Mouse (Mus musculus): Measurements from ENCODE around the gene Lhfpl4. TPM values are rescaled to one million over a fixed set of nuclear protein-coding genes. Genes with fewer than 3 reads are reported as not detected.

Gene Lhfpl4
- total RNA-seq, 2 experiments from 2014 or later = 0.31 to 0.32 TPM

- intact Hi-C loops (cut with DNase I) = no loop called here
- DNase-seq = no peak
Measured at GRCm38 (mm10) chr6:113170651-113171050, 24.5 kb downstream of the Lhfpl4 start.

- intact Hi-C loops (cut with DNase I) = no loop called here
- DNase-seq = no peak
Measured at GRCm38 (mm10) chr6:113169852-113170251, 25.3 kb downstream of the Lhfpl4 start.

- intact Hi-C loops (cut with DNase I) = no loop called here
Measured at GRCm38 (mm10) chr6:113168316-113168975, 26.7 kb downstream of the Lhfpl4 start.

GRCm38 (mm10) chr6:113166661-113167251 is 28.4 kb downstream of the Lhfpl4 start:
- intact Hi-C loops (cut with DNase I) = no loop called here
- peak; percentile 53 to 66 for DNase-seq

More at GRCm38 (mm10) chr6:113168316-113168975, 26.7 kb downstream of the Lhfpl4 start:
- no peak for DNase-seq

- intact Hi-C loops (cut with DNase I) = no loop called here
Measured at GRCm38 (mm10) chr6:113163513-113163912, 31.7 kb downstream of the Lhfpl4 start.

GRCm38 (mm10) chr6:113161982-113162381 is 33.2 kb downstream of the Lhfpl4 start:
- intact Hi-C loops (cut with DNase I) = no loop called here
- DNase-seq = no peak

More at GRCm38 (mm10) chr6:113163513-113163912, 31.7 kb downstream of the Lhfpl4 start:
- DNase-seq = no peak

GRCm38 (mm10) chr6:113160106-113160505 is 35.1 kb downstream of the Lhfpl4 start:
- DNase-seq = no peak
- intact Hi-C loops (cut with DNase I) = no loop called here

- no peak for DNase-seq
- intact Hi-C loops (cut with DNase I) = no loop called here
Measured at GRCm38 (mm10) chr6:113156064-113156463, 39.1 kb downstream of the Lhfpl4 start.

- intact Hi-C loops (cut with DNase I) = no loop called here
- no peak for DNase-seq
Measured at GRCm38 (mm10) chr6:113154886-113155285, 40.3 kb downstream of the Lhfpl4 start.

- no peak for DNase-seq
- intact Hi-C loops (cut with DNase I) = no loop called here
Measured at GRCm38 (mm10) chr6:113154071-113154470, 41.1 kb downstream of the Lhfpl4 start.

GRCm38 (mm10) chr6:113145249-113145648 is 49.9 kb downstream of the Lhfpl4 start:
- no peak for DNase-seq
- intact Hi-C loops (cut with DNase I) = no loop called here

- intact Hi-C loops (cut with DNase I) = no loop called here
- no peak for DNase-seq
Measured at GRCm38 (mm10) chr6:113144764-113145163, 50.4 kb downstream of the Lhfpl4 start.

- DNase-seq = no peak
- intact Hi-C loops (cut with DNase I) = no loop called here
Measured at GRCm38 (mm10) chr6:113141389-113142094, 53.6 kb downstream of the Lhfpl4 start.

- DNase-seq = no peak
Measured at GRCm38 (mm10) chr6:113133360-113133759, 61.8 kb downstream of the Lhfpl4 start.

GRCm38 (mm10) chr6:113120806-113121205 is 74.4 kb downstream of the Lhfpl4 start:
- no peak for DNase-seq
- intact Hi-C loops (cut with DNase I) = no loop called here

More at GRCm38 (mm10) chr6:113133360-113133759, 61.8 kb downstream of the Lhfpl4 start:
- intact Hi-C loops (cut with DNase I) = no loop called here

Other genes with a start within 250 kb of the Lhfpl4 start
- 1 to 10 TPM; 1.5 to 1.9 TPM for gene Srgap3, start 248.1 kb downstream of the Lhfpl4 start, total RNA-seq (2021)
- gene Thumpd3, start 149.2 kb downstream of the Lhfpl4 start, total RNA-seq (2021) = 10 to 100 TPM; 17.8 to 18.1 TPM
- 10 to 100 TPM; 54.2 to 55.8 TPM for gene Setd5, start 118.0 kb downstream of the Lhfpl4 start, total RNA-seq (2021)
- 10 to 100 TPM; 15.0 to 15.3 TPM for gene Mtmr14, start 42.5 kb upstream of the Lhfpl4 start, total RNA-seq (2021)
- gene Cpne9, start 86.9 kb upstream of the Lhfpl4 start, total RNA-seq (2021) = under 1 TPM; 0.05 to 0.29 TPM
- 10 to 100 TPM; 18.0 to 18.1 TPM for gene Brpf1, start 111.8 kb upstream of the Lhfpl4 start, total RNA-seq (2021)
- gene Ogg1, start 131.6 kb upstream of the Lhfpl4 start, total RNA-seq (2021) = 1 to 10 TPM; 6.5 to 7.4 TPM
- 10 to 100 TPM; 66.9 to 71.2 TPM for gene Camk1, start 148.6 kb upstream of the Lhfpl4 start, total RNA-seq (2021)
- gene Tada3, start 182.5 kb upstream of the Lhfpl4 start, total RNA-seq (2021) = 10 to 100 TPM; 19.7 to 22.2 TPM
- gene Arpc4, start 182.7 kb upstream of the Lhfpl4 start, total RNA-seq (2021) = 10 to 100 TPM; 78.0 to 99.5 TPM
- 1 to 10 TPM; 1.8 to 2.1 TPM for gene Ttll3, start 193.9 kb upstream of the Lhfpl4 start, total RNA-seq (2021)
- gene Rpusd3, start 224.0 kb upstream of the Lhfpl4 start, total RNA-seq (2021) = 10 to 100 TPM in 1 of 2 experiments, 1 to 10 TPM in 1; 10.0 to 12.2 TPM
- gene Cidec, start 240.4 kb upstream of the Lhfpl4 start, total RNA-seq (2021) = 10 to 100 TPM in 1 of 2 experiments, 1 to 10 TPM in 1; 4.4 to 17.1 TPM
- gene Jagn1, start 247.2 kb upstream of the Lhfpl4 start, total RNA-seq (2021) = 10 to 100 TPM; 24.0 to 24.5 TPM

Data from heart, postnatal 14 days (tissue).